Mouse (Mus musculus) granulocyte monocyte progenitor cell, adult 5-6 weeks (primary cell): ENCODE results near the gene Vps37d. TPM values are rescaled to one million over a fixed set of nuclear protein-coding genes. Genes with fewer than 3 reads are reported as not detected.
"Not testable (repeated sequence)": the region's sequence is repeated elsewhere in the genome, so short reads cannot be mapped to it uniquely, and the experiment has no call there.

Experiments
- ATAC-seq: replicated peaks from 2 replicates; pipeline ENCODE4 v1.8.0; 2016; ENCODE audit warnings: mild to moderate bottlenecking, moderate TSS enrichment, inconsistent platforms; ENCODE audit not compliant: poor library complexity, severe bottlenecking
- total RNA-seq, 2 experiments: library from RNA; stranded (forward) in 1 of 2; stranded (reverse) in 1 of 2; fragments of 200-712, 200-1000 nt in 1 of 2; fragments of >200 nt in 1 of 2; fragmentation: Nextera tagmentation in 1 of 2; gene quantifications; 2 replicates each; pipeline ENCODE4 v1.2.3; 2014 to 2017

Gene Vps37d
- total RNA-seq, 2 experiments from 2014 or later, result not detected

GRCm38 (mm10) chr5:135076931-135077505, 1.0 kb downstream of the Vps37d start:
- no peak for ATAC-seq

- ATAC-seq, result no peak
These were observed 1.7 kb downstream of the Vps37d start for GRCm38 (mm10) chr5:135076368-135076767.

- no peak for ATAC-seq
These were observed 2.4 kb downstream of the Vps37d start for GRCm38 (mm10) chr5:135075655-135076054.

- no peak for ATAC-seq
These were observed 4.5 kb downstream of the Vps37d start for GRCm38 (mm10) chr5:135073349-135074150.

GRCm38 (mm10) chr5:135072720-135073119, 5.3 kb downstream of the Vps37d start:
- no peak for ATAC-seq

GRCm38 (mm10) chr5:135072061-135072460, 6.0 kb downstream of the Vps37d start:
- ATAC-seq, result no peak

GRCm38 (mm10) chr5:135070448-135070847, 7.6 kb downstream of the Vps37d start:
- ATAC-seq, result no peak

- ATAC-seq, result no peak
These were observed 12.1 kb downstream of the Vps37d start for GRCm38 (mm10) chr5:135066008-135066407.

GRCm38 (mm10) chr5:135064909-135065446, 13.1 kb downstream of the Vps37d start, which contains the start of gene Bud23:
Gene Bud23 (minus strand): TSS chr5:135064959.
- ATAC-seq, result not testable (repeated sequence)

- peak; percentile 16 for ATAC-seq
These were observed 13.7 kb downstream of the Vps37d start for GRCm38 (mm10) chr5:135064382-135064766.

GRCm38 (mm10) chr5:135063629-135064381, 14.3 kb downstream of the Vps37d start, which contains the start of gene Dnajc30:
Gene Dnajc30 (plus strand): TSS chr5:135064202.
- peak; percentile 97 for ATAC-seq

- no peak for ATAC-seq
These were observed 24.7 kb downstream of the Vps37d start for GRCm38 (mm10) chr5:135053356-135053755.

GRCm38 (mm10) chr5:135049268-135049667, 28.8 kb downstream of the Vps37d start:
- ATAC-seq, result not testable (repeated sequence)

- ATAC-seq, result no peak
These were observed 29.5 kb downstream of the Vps37d start for GRCm38 (mm10) chr5:135048539-135048938.

GRCm38 (mm10) chr5:135044575-135044974, 33.5 kb downstream of the Vps37d start:
- ATAC-seq, result no peak

- ATAC-seq, result no peak
These were observed 35.8 kb downstream of the Vps37d start for GRCm38 (mm10) chr5:135042105-135042788.

- ATAC-seq, result no peak
These were observed 37.3 kb downstream of the Vps37d start for GRCm38 (mm10) chr5:135040777-135041176.

GRCm38 (mm10) chr5:135040059-135040458, 38.0 kb downstream of the Vps37d start:
- no peak for ATAC-seq

- ATAC-seq, result no peak
These were observed 38.5 kb downstream of the Vps37d start for GRCm38 (mm10) chr5:135039541-135039940.

GRCm38 (mm10) chr5:135037946-135038345, 40.1 kb downstream of the Vps37d start:
- no peak for ATAC-seq
